Mouse (Mus musculus): ENCODE measurements around the gene Nploc4. TPM values are rescaled to one million over a fixed set of nuclear protein-coding genes. Genes with fewer than 3 reads are reported as not detected.
A peak's percentile ranks its signal among the peaks of the same experiment; 100 is the strongest.
"Not testable (repeated sequence)": the region's sequence is repeated elsewhere in the genome, so short reads cannot be mapped to it uniquely, and the experiment has no call there.

Nploc4 gene
- polyA plus RNA-seq, 1 experiment, result 35.9 TPM

DNA sequence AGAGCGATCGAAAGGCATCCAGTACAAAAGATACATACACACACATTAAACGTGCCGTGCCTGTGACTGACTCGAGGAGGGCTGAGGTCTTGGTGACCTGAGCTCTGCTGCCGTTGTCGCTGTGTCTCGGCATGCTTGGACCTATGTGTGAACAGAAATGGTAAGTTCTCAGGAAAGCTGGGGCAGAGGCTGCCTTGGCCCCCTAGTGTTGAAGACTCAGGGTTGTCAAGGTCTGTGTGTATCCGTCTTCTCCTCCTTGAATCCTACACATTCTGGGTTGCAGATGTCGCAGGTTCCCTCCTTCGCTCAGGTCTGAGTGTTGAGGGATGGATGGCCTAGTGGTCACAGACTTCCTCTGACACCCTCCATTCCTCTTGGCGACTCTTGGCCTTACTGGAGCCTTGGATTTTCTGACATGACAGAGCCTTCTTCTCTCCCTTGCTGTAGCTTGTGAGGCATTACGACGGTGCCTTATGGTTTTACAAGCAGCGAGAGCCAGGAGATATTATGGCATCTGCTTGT, 81.1 kb downstream of the Nploc4 start:
- H3K4me1 ChIP-seq (ENCODE audit: control insufficient read depth, insufficient read depth, insufficient read length, low read length), result peaks cover 4% of the 10 kb centered on the region; the same call in 1 of the 2 replicates
- H3K4me3 ChIP-seq (ENCODE audit: insufficient read depth, low read depth, low read length), result no peak overlapping the region
- H3K27ac ChIP-seq (replicated peaks; ENCODE audit: low read depth, low read length), result no peak overlapping the region

GRCm38 (mm10) chr11:120355277-120356039, 82.0 kb downstream of the Nploc4 start:
- Histone ChIP-seq H3K4me1 (ENCODE audit: control insufficient read depth, insufficient read depth, insufficient read length, low read length) (peaks cover 8% of the 10 kb centered on the region; the same call in 1 of the 2 replicates), H3K4me3 (ENCODE audit: insufficient read depth, low read depth, low read length) (no peak overlapping the region), H3K27ac (replicated peaks; ENCODE audit: low read depth, low read length) (no peak overlapping the region)

DNA sequence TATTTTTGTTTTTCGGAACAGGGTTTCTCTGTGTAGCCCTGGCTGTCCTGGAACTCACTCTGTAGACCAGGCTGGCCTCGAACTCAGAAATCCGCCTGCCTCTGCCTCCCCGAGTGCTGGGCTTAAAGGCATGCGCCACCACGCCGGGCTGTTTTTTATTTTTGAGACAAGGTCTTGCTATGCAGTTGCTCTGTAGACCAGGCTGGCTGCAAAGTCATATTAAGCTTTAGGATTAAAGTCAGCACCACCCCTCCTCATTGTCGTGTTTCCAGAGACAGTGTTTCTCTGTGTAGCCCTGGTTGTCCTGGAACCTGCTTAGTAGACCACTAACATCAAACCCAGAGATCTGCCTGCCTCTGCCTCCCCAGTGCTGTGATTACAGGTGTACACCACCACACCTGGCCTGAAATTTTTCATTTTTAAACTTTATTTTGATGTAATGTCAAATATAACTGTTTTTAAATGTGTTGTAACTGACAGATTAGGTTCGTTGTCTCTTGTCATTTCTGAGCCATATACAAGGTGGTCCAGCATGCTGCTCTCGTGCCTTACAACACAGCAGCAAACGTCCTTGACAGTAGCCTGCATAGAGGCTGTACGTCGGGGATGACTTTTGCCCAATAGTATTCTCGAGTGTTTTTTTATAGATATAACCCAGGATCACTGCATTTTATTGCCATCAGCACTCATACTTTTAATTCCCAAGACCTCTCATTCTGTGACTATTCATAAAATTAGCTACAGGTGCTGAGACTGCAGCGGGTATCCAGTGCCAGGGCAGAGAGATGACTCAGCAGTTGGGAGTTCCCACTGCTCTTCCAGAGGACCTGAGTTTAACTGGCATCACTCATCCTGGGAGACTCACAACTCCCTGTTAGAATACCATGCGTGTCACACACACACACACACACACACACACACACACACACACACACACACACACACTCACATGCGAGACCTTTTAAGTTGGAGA, 82.9 kb downstream of the Nploc4 start:
- Histone ChIP-seq H3K27ac (replicated peaks; ENCODE audit: low read depth, low read length) (no peak overlapping the region), H3K4me3 (ENCODE audit: insufficient read depth, low read depth, low read length) (no peak overlapping the region), H3K4me1 (ENCODE audit: control insufficient read depth, insufficient read depth, insufficient read length, low read length) (peaks cover 8% of the 10 kb centered on the region; the same call in 1 of the 2 replicates)

DNA sequence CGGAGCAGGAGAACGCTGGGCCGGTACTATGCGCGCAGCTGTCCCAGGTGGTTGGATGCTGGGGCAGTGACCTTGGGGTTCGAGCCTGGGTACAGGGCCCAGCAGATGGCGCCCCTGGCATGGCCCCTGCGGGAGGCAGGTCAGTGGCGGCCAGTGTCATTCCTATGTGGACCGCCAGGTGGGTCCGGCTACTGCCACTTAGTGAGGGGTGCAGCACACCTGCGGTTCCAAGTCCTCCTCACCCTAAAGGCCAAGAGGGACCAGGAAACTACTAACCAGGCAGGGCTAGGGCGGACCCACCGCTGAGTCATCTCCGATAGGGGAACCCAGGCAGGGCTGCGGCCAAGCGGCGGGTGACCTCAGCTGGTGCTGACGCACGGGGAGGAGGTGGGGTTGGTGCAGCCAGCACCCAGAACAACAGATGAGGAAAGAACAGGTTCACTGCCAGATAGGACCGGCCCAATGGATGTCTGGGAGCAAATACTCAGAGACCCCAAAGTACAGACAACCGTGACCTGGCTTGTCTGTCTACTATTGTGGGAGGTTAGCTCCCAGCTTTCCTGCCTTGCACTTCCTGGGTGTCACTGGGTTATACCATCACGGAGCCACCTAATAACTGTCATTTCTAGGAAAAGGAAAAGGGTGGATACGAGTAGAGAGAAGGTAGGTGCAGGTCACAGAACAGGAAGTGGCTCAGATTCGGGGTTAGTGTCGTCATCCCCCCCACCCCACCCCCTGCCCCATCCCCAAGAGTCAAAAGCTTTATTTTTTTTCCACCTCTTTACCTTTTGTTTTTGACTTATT, 83.8 kb downstream of the Nploc4 start:
- Histone ChIP-seq H3K4me3 (ENCODE audit: insufficient read depth, low read depth, low read length) (peak overlapping the region; percentile 45), H3K27ac (replicated peaks; ENCODE audit: low read depth, low read length) (peak overlapping the region; percentile 55), H3K4me1 (ENCODE audit: control insufficient read depth, insufficient read depth, insufficient read length, low read length) (peaks cover 8% of the 10 kb centered on the region; the same call in 1 of the 2 replicates)

DNA sequence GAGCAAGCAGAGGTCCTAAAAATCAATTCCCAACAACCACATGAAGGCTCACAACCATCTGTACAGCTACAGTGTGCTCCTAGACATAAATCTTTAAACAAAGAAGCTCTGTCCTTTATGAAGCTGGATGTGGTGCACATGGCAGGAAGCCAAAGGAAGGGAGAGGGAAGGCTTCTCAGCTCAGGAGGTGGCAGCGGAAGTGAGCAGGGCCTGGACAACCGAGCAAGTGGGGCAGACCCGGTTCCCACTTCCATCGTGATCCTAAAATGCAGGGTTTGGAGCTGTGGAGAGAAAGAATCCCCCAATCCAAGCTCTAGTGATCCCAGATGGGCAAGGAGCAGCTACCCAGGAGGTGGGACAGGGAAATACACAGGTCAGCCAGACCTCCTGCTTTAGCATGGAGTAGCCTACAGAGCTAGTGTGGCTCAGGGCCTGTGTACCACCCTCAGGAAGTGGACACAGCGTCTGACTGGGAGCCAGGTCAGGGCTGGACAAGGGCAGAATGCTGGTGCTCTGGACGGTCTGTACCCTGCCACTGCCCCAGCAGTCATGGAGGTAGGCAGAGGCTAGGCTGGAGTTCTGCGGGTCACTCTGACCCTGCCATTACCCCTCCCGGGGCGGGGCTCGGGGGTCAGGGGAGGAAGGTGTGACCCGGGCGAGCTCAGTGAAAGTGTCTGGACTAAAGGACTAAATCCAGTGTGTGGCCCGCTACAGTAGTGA, 84.8 kb downstream of the Nploc4 start:
- Histone ChIP-seq H3K4me3 (ENCODE audit: insufficient read depth, low read depth, low read length) (no peak overlapping the region), H3K4me1 (ENCODE audit: control insufficient read depth, insufficient read depth, insufficient read length, low read length) (peaks cover 8% of the 10 kb centered on the region; the same call in 1 of the 2 replicates), H3K27ac (replicated peaks; ENCODE audit: low read depth, low read length) (peak overlapping the region; percentile 65)

DNA sequence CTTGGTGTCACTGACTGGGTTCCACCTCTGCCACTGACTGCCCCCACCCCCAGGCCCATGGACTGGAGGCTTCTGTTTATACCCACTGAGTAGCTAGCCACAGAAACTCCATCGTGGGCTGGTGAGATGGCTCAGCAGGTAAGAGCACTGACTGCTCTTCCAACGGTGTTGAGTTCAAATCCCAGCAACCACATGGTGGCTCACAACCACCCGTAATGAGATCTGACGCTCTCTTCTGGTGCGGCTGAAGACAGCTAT, 85.5 kb downstream of the Nploc4 start:
- not testable (repeated sequence) for H3K27ac ChIP-seq (replicated peaks; ENCODE audit: low read depth, low read length); H3K4me3 ChIP-seq (ENCODE audit: insufficient read depth, low read depth, low read length); H3K4me1 ChIP-seq (ENCODE audit: control insufficient read depth, insufficient read depth, insufficient read length, low read length)

GRCm38 (mm10) chr11:120351250-120352092, 86.0 kb downstream of the Nploc4 start:
- Histone ChIP-seq H3K4me1 (ENCODE audit: control insufficient read depth, insufficient read depth, insufficient read length, low read length) (peaks cover 8% of the 10 kb centered on the region; the same call in 1 of the 2 replicates), H3K4me3 (ENCODE audit: insufficient read depth, low read depth, low read length) (no peak overlapping the region), H3K27ac (replicated peaks; ENCODE audit: low read depth, low read length) (peak overlapping the region; percentile 100)

GRCm38 (mm10) chr11:120350711-120351110, 86.8 kb downstream of the Nploc4 start:
- peaks cover 8% of the 10 kb centered on the region; the same call in 1 of the 2 replicates for H3K4me1 ChIP-seq (ENCODE audit: control insufficient read depth, insufficient read depth, insufficient read length, low read length)
- H3K27ac ChIP-seq (replicated peaks; ENCODE audit: low read depth, low read length), result peak overlapping the region; percentile 100
- H3K4me3 ChIP-seq (ENCODE audit: insufficient read depth, low read depth, low read length), result peak overlapping the region; percentile 99

DNA sequence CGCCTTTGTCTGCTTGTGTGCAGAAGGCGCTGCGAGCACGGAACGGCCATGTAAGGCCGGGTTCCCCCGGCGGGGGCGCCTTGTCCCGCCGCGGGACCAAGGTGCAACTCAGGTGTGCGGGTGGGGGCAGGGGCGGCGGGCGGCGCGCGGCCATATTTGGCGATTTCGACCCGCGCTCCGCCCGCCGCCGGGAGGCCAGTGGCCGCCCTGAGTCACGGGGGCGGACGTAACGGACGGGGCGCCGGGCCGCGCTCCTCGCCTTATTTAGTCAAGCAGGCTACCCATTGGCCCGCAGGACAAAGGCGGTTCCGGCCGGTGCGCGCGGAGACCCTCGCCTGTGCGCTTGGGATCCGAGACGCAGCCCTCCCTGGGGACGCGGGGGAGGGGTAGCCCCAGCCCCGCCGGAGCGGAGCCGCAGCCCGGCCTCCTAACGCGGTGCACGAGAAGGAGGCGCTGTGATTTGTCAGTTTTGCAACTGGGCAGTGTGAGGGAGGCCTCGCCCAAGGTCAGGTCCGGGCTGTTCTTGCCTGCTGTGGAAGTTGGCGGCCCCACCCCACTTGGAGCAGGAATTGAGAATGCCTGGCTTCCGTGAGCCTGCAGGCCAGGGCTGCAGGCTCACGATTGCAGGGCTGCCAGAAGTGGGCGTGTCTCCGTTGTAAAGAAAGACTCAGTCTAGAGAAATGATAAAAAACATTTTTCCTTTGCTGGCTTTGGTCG, 87.4 kb downstream of the Nploc4 start:
- Histone ChIP-seq H3K27ac (replicated peaks; ENCODE audit: low read depth, low read length) (peak overlapping the region; percentile 100), H3K4me3 (ENCODE audit: insufficient read depth, low read depth, low read length) (peak overlapping the region; percentile 99), H3K4me1 (ENCODE audit: control insufficient read depth, insufficient read depth, insufficient read length, low read length) (peaks cover 8% of the 10 kb centered on the region; the same call in 1 of the 2 replicates)

- Histone ChIP-seq H3K4me3 (ENCODE audit: insufficient read depth, low read depth, low read length) (peak overlapping the region; percentile 99), H3K27ac (replicated peaks; ENCODE audit: low read depth, low read length) (peak overlapping the region; percentile 100), H3K4me1 (ENCODE audit: control insufficient read depth, insufficient read depth, insufficient read length, low read length) (peaks cover 8% of the 10 kb centered on the region; the same call in 1 of the 2 replicates)
Measured at GRCm38 (mm10) chr11:120349371-120349985, 88.0 kb downstream of the Nploc4 start.

GRCm38 (mm10) chr11:120348684-120349370, 88.7 kb downstream of the Nploc4 start:
- peaks cover 8% of the 10 kb centered on the region; the same call in 1 of the 2 replicates for H3K4me1 ChIP-seq (ENCODE audit: control insufficient read depth, insufficient read depth, insufficient read length, low read length)
- H3K4me3 ChIP-seq (ENCODE audit: insufficient read depth, low read depth, low read length), result peak overlapping the region; percentile 99
- peak overlapping the region; percentile 100 for H3K27ac ChIP-seq (replicated peaks; ENCODE audit: low read depth, low read length)
